Mouse (Mus musculus) lung, postnatal 0 days (tissue): ENCODE results near the gene Emp2. TPM values are rescaled to one million over a fixed set of nuclear protein-coding genes. Genes with fewer than 3 reads are reported as not detected.
A peak's percentile ranks its signal among the peaks of the same experiment; 100 is the strongest.

Experiments
- ATAC-seq: fragments of 200-750 bp; cut with Nextera tagmentation; 2 replicates; pipeline ENCODE4 v1.8.0; 2017; ENCODE audit warnings: moderate library complexity
- DNase-seq: peaks from one replicate; pipeline ENCODE4 v3.0.0-alpha.2; 2016; ENCODE audit warnings: low spot score
- H3K27ac ChIP-seq: fragments of 300-500 bp; sonication (generic); 2 replicates; pipeline ENCODE4 v1.5.1; 2014; ENCODE audit warnings: antibody characterized with exemption, mild to moderate bottlenecking, low read length, mixed read lengths
- H3K27me3 ChIP-seq: fragments of 300-500 bp; sonication (generic); replicated peaks from 2 replicates; pipeline ENCODE4 v1.6.1; 2014; ENCODE audit warnings: low read length, mixed read lengths; ENCODE audit not compliant: insufficient read depth
- H3K36me3 ChIP-seq: fragments of 300-500 bp; sonication (generic); 2 replicates; pipeline ENCODE4 v1.6.1; 2014; ENCODE audit warnings: low read length, mixed read lengths; ENCODE audit not compliant: insufficient read depth
- H3K4me1 ChIP-seq: fragments of 300-500 bp; sonication (generic); 2 replicates; pipeline ENCODE4 v1.6.1; 2014; ENCODE audit warnings: antibody characterized with exemption, low read depth, low read length, mixed read lengths; ENCODE audit not compliant: insufficient read depth
- H3K4me2 ChIP-seq: fragments of 300-500 bp; sonication (generic); replicated peaks from 2 replicates; pipeline ENCODE4 v1.6.1; 2014; ENCODE audit warnings: low read depth, mild to moderate bottlenecking, low read length, moderate library complexity, mixed read lengths
- H3K4me3 ChIP-seq: fragments of 300-500 bp; sonication (generic); 2 replicates; pipeline ENCODE4 v1.5.1; 2014; ENCODE audit warnings: low read depth, low read length
- H3K9ac ChIP-seq: fragments of 300-500 bp; sonication (generic); replicated peaks from 2 replicates; pipeline ENCODE4 v1.6.1; 2014; ENCODE audit warnings: low read depth, mild to moderate bottlenecking
- H3K9me3 ChIP-seq: fragments of 300-500 bp; sonication (generic); 2 replicates; pipeline ENCODE4 v1.6.1; 2016; ENCODE audit warnings: low read length, mixed read lengths
- CTCF ChIP-seq: IDR thresholded peaks from 2 replicates; pipeline ENCODE4 v1.5.1; 2016; ENCODE audit warnings: antibody characterized with exemption, mild to moderate bottlenecking
- EP300 ChIP-seq: IDR thresholded peaks from 2 replicates; pipeline ENCODE4 v1.6.1; 2016; ENCODE audit warnings: antibody characterized with exemption, mild to moderate bottlenecking, control low read depth
- WGBS: fragments of 180-500 bp; shearing (Covaris S2); extraction: QIAGEN DNeasy Blood & Tissue Kit; methylation state at CpG from one replicate; pipeline ENCODE4 v1.1.7; 2014; 5-methylcytosine and 5-hydroxymethylcytosine counted together
- polyA plus RNA-seq: library from polyadenylated mRNA; unstranded; fragments of >200 nt; fragmentation: Nextera tagmentation; extraction: Ambion mirVana; gene quantifications from 2 replicates; pipeline ENCODE4 v1.2.1, GENCODE M21; 2015

Gene Emp2
- polyA plus RNA-seq, 1 experiment from 2014 or later = 584 TPM

DNA sequence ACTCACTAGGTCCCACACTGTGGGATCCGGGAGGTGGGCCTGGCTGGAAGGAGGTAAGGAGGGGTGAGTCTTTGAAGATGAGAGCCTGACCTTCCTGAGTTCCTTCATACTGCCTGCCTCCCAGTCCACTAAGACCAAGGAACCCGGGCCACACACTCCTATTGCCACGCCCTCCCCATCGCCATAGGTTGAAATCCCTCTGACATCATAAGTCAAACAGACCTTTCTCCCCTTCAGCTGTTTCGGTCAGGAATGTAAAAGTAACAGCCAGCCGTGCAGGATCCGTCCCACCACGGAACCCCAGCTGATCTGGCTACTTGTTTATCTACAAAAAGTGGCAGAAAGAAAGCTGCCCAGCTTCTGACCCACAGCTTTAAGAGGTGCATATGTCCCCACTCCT lies 14.1 kb downstream of the Emp2 start:
- H3K4me2 ChIP-seq = no peak overlapping the region
- 20% methylated on average over 8 of the region's 8 CpGs for WGBS
- peak overlapping the region; percentile 88 for H3K27ac ChIP-seq
- no peak for TF ChIP-seq CTCF
- no peak for TF ChIP-seq EP300
- H3K27me3 ChIP-seq = no peaks in the 10 kb centered on the region
- no peaks in the 10 kb centered on the region for H3K9me3 ChIP-seq
- no peaks in the 10 kb centered on the region for H3K36me3 ChIP-seq
- ATAC-seq (peak; percentile 76), DNase-seq (peak; percentile 93)
- H3K4me3 ChIP-seq = no peak overlapping the region
- H3K4me1 ChIP-seq = peaks cover 55% of the 10 kb centered on the region; the same call in 1 of the 2 replicates
- H3K9ac ChIP-seq = no peak overlapping the region

DNA sequence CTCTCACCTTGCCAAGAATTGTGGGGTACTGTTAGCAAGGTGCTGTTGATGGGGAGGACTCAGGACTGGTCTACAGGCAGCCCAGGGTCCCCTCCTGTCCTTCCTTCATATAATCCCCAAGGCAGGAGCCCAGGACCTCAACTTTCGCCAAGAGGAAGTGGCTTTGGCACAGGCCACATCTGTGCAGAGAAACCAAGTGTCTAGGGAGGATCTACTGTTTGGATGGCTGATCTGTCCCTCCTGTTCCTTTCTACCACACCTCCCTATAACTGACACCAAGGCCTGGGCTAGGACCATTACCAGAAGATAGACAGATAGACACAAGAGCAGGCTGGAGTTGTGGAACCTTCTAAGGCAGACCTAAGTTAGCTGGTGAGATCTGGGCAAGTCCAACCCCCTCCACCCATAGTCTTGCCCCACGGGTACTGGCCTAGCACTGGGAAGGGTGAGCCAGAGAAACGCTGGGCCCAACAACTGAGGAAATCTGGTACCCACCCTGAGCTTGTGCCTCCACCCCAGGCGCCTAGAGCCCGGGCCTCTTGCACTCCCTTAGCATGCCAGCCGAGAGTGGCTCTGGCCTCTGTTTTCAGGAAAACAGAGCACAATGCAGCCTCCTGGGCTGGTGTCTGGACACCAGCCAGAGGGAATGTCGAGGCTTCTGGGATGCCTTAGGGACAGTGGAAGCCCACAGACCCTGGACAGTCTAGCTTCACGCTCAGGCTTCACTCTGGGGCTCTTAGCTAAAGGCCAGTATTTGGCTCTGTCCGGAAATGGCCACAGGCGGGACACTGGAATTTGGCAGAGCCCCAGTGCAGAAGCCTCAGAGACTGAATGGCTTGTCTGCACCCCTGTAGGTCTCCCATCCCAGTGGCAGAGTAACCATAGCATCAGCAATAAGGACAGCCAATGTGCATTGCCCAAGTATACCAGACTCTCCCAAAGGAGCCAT lies 15.8 kb downstream of the Emp2 start:
- H3K4me1 ChIP-seq = peaks cover 44% of the 10 kb centered on the region; the same call in 1 of the 2 replicates
- no peak for ATAC-seq
- H3K4me2 ChIP-seq = 0 out of 2 replicates have a peak overlapping the region, but pooled peaks have one; percentile 5
- H3K36me3 ChIP-seq = no peaks in the 10 kb centered on the region
- no peak for TF ChIP-seq EP300
- TF ChIP-seq CTCF = no peak
- H3K9ac ChIP-seq = no peak overlapping the region
- 54% methylated on average over 10 of the region's 10 CpGs for WGBS
- DNase-seq = no peak
- H3K9me3 ChIP-seq = no peaks in the 10 kb centered on the region
- H3K4me3 ChIP-seq = no peak overlapping the region
- H3K27me3 ChIP-seq = no peaks in the 10 kb centered on the region
- peak overlapping the region; percentile 43 for H3K27ac ChIP-seq

DNA sequence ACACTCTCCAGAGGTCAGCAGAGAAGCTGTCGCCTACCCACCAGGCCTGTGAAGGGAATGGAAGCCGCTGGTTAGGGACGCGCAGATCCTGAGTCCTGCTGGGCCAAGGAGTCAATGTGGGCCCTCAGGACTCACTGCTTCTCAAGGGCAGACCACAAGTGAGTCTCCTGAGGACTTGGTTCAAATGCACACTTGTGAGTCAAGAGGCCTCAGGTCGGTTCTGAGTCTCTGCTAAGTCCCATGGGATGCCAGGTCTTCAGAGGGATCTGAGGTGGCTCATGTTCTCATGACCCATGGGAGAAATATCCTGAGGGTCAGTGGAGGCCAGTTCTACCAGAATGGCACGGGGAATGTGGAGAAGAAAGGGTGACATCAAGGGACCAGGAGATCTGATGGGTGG lies 25.7 kb downstream of the Emp2 start:
- no peak overlapping the region for H3K9ac ChIP-seq
- no peaks in the 10 kb centered on the region; the same call in 1 of the 2 replicates for H3K4me1 ChIP-seq
- H3K4me3 ChIP-seq = no peak overlapping the region
- DNase-seq (no peak), ATAC-seq (peak; percentile 41; the same call in 1 of the 2 replicates)
- H3K4me2 ChIP-seq = no peak overlapping the region
- H3K36me3 ChIP-seq = peaks cover 46% of the 10 kb centered on the region
- no peak overlapping the region for H3K27ac ChIP-seq
- no peak for TF ChIP-seq CTCF
- TF ChIP-seq EP300 = no peak
- H3K9me3 ChIP-seq = no peaks in the 10 kb centered on the region
- 73% methylated on average over 6 of the region's 6 CpGs for WGBS
- H3K27me3 ChIP-seq = no peaks in the 10 kb centered on the region

DNA sequence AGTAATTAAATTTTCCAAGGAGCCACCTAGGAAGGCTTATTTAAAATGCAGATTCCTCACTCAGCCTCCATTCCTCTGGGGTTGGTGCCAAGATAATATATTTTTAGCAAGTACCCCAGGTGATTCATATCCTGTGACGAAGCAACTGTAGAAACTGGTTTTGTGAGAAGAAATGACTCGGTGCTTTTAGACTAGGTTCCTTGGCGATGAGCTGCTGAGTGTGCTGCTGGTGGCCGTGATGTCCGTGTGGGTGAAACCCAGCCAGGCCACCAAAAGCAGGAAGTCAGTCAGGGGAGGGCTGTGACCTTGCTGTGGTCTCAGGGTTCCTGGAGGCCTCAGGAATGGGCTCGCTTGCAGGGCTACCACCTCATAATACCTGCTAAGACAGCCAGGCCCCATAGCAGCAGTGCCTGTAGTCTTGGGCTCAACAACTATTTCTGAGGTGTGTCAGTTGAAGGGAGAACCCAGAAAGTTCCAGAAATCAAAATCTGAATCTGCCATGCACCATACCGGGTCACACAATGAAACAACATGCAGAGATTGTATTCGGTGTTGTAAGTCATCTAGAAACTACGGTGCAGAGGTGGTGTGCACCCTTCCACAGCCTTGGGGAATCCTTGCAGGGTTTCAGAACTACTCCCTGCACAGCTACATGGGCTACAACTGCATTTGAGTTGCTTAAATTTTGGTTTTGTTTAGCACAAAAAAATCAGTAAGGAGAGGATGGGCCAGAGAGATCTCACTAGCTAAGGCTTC lies 27.1 kb downstream of the Emp2 start:
- DNase-seq = peak; percentile 72
- Histone ChIP-seq H3K27ac (peak overlapping the region; percentile 29; the same call in 1 of the 2 replicates), H3K4me1 (no peaks in the 10 kb centered on the region; the same call in 1 of the 2 replicates), H3K36me3 (peaks cover 42% of the 10 kb centered on the region), H3K27me3 (no peaks in the 10 kb centered on the region), H3K4me2 (no peak overlapping the region), H3K9me3 (no peaks in the 10 kb centered on the region), H3K9ac (no peak overlapping the region), H3K4me3 (no peak overlapping the region)
- TF ChIP-seq EP300 = no peak
- TF ChIP-seq CTCF = no peak
- 49% methylated on average over 9 of the region's 9 CpGs for WGBS
- ATAC-seq = peak; percentile 47

DNA sequence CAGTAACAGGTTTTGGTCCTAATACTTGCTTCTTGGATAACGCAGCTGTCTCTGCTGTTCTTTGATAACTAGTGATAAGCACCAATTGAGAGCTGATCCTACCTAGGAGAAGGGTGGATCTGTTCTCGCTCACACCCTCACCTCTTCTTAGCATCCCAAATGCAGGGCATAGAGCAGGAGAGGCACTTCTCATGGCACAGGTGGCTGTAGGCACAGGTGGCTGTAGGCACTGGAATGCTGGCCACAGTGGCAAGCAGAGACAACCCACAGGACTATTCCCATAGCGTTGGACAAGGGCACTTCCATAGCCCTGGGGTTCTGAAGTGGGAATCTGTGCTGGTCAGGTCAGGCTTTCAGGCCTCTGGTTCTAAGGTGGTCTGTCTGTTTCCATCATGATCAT lies 31.9 kb downstream of the Emp2 start:
- TF ChIP-seq EP300 (no peak), CTCF (no peak)

More for the DNA sequence above, 31.9 kb downstream of the Emp2 start:
- ATAC-seq (no peak), DNase-seq (no peak)
- 74% methylated on average over 3 of the region's 3 CpGs for WGBS
- H3K9ac ChIP-seq = no peak overlapping the region
- H3K4me2 ChIP-seq = no peak overlapping the region
- H3K27me3 ChIP-seq = no peaks in the 10 kb centered on the region
- H3K27ac ChIP-seq = no peak overlapping the region
- H3K4me1 ChIP-seq = no peaks in the 10 kb centered on the region
- H3K9me3 ChIP-seq = no peaks in the 10 kb centered on the region
- H3K4me3 ChIP-seq = no peak overlapping the region
- peaks cover 16% of the 10 kb centered on the region; the same call in 1 of the 2 replicates for H3K36me3 ChIP-seq
